7 mouse cellular contexts compared by ENCODE assay signal in the genomic region with DNA sequence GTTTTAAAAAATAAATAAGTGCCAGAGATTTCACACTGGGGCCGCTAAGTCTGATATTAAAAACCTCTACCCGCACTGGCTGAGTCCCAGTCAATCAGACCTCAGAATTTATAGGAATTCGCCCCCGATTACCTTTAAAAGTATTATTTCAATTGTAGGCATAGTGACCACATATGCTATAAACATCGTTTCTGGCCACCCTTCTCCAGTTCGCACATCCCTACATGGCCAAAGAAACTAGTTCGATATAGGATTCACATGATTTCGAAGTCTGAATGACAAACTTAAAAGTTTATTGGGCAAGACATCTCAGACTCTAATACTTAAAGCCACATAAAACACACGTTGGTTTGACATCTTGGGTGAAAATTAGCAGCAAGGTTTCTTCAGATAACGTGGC. TPM values are rescaled to one million over a fixed set of nuclear protein-coding genes. Genes with fewer than 3 reads are reported as not detected.
DNase-seq lines count a peak whose midpoint lies in the region; ATAC-seq and TF ChIP-seq lines count a peak whose summit lies in the region.

No protein-coding gene starts in this region.

- 5% methylated on average over 10 of the region's 10 CpGs for WGBS in lung, embryonic 15.5 days
- WGBS in heart, postnatal 0 days, result 9% methylated on average over 10 of the region's 10 CpGs
- WGBS in liver, embryonic 12.5 days (ENCODE audit: insufficient replicate concordance), result 6% methylated on average over 10 of the region's 10 CpGs
- 7% methylated on average over 10 of the region's 10 CpGs for WGBS in stomach, postnatal 0 days
- 9% methylated on average over 10 of the region's 10 CpGs for WGBS in thymus, adult 2 months

- H3K4me2 ChIP-seq in lung, embryonic 15.5 days, result peak overlapping the region; percentile 96
- H3K4me2 ChIP-seq in heart, postnatal 0 days (ENCODE audit: low read depth, low read length), result peak overlapping the region; percentile 93
- peak overlapping the region; percentile 73 for H3K4me2 ChIP-seq in liver, embryonic 12.5 days
- peak overlapping the region; percentile 90 for H3K4me2 ChIP-seq in stomach, postnatal 0 days (replicated peaks; ENCODE audit: low read depth)

- no peak for TF ChIP-seq POLR2A in thymus, adult 2 months (IDR thresholded peaks at IDR 0.05; ENCODE audit: control insufficient read depth, extremely low read depth, insufficient read depth, low read length, poor library complexity)

- H3K27me3 ChIP-seq in lung, embryonic 15.5 days, result peaks cover 89% of the 10 kb centered on the region
- peaks cover 11% of the 10 kb centered on the region; the same call in 1 of the 2 replicates for H3K27me3 ChIP-seq in heart, postnatal 0 days (ENCODE audit: control insufficient read depth, insufficient read depth, low read length)
- peaks cover 90% of the 10 kb centered on the region for H3K27me3 ChIP-seq in liver, embryonic 12.5 days (replicated peaks)
- peaks cover 26% of the 10 kb centered on the region for H3K27me3 ChIP-seq in stomach, postnatal 0 days (ENCODE audit: control insufficient read depth, insufficient read depth, low read length)
- H3K27me3 ChIP-seq in thymus, adult 2 months (ENCODE audit: control insufficient read depth, insufficient read depth, low read length), result peaks cover 32% of the 10 kb centered on the region

- DNase-seq in lung, postnatal 10 days, result no peak
- DNase-seq in heart, postnatal 0 days (ENCODE audit: low spot score), result no peak
- DNase-seq in stomach, postnatal 0 days (ENCODE audit: low spot score), result no peak
- no peak for DNase-seq in gastrocnemius, adult 18-20 months (ENCODE audit: low spot score)
- DNase-seq in thymus, adult 2 months, result no peak

- TF ChIP-seq CTCF in heart, postnatal 0 days (IDR thresholded peaks at IDR 0.05; ENCODE audit: low read depth), result no peak
- TF ChIP-seq CTCF in stomach, postnatal 0 days (IDR thresholded peaks at IDR 0.05; ENCODE audit: low read depth), result no peak
- no peak for TF ChIP-seq CTCF in thymus, adult 2 months (IDR thresholded peaks at IDR 0.05; ENCODE audit: borderline replicate concordance, control insufficient read depth, extremely low read depth, insufficient read depth, low read length, poor library complexity)

- no peaks in the 10 kb centered on the region for H3K9me3 ChIP-seq in lung, embryonic 15.5 days
- no peaks in the 10 kb centered on the region for H3K9me3 ChIP-seq in heart, postnatal 0 days (replicated peaks; ENCODE audit: control insufficient read depth, low read length)
- H3K9me3 ChIP-seq in liver, embryonic 12.5 days (replicated peaks), result no peaks in the 10 kb centered on the region
- no peaks in the 10 kb centered on the region for H3K9me3 ChIP-seq in stomach, postnatal 0 days (ENCODE audit: control insufficient read depth, low read length)

- no peak for TF ChIP-seq EP300 in heart, postnatal 0 days (IDR thresholded peaks at IDR 0.05; ENCODE audit: low read depth)
- no peak for TF ChIP-seq EP300 in stomach, postnatal 0 days (optimal IDR thresholded peaks at IDR 0.05)

- H3K36me3 ChIP-seq in lung, embryonic 15.5 days, result no peaks in the 10 kb centered on the region
- H3K36me3 ChIP-seq in heart, postnatal 0 days (replicated peaks; ENCODE audit: control insufficient read depth, insufficient read depth, low read length), result no peaks in the 10 kb centered on the region
- H3K36me3 ChIP-seq in liver, embryonic 12.5 days, result no peaks in the 10 kb centered on the region
- no peaks in the 10 kb centered on the region for H3K36me3 ChIP-seq in stomach, postnatal 0 days (ENCODE audit: control insufficient read depth, insufficient read depth, low read length)
- no peaks in the 10 kb centered on the region for H3K36me3 ChIP-seq in thymus, adult 2 months (ENCODE audit: control insufficient read depth, insufficient read depth, low read length)

- no peak for ATAC-seq in lung, embryonic 15.5 days (ENCODE audit: borderline replicate concordance, extremely low read depth, low FRiP score, low TSS enrichment)
- no peak for ATAC-seq in heart, postnatal 0 days (ENCODE audit: insufficient read depth, low read depth)
- ATAC-seq in liver, embryonic 12.5 days, result no peak
- ATAC-seq in stomach, postnatal 0 days (ENCODE audit: low FRiP score, low TSS enrichment), result no peak

- H3K27ac ChIP-seq in lung, embryonic 15.5 days, result no peak overlapping the region
- 0 out of 2 replicates have a peak overlapping the region, but pooled peaks have one; percentile 98 for H3K27ac ChIP-seq in heart, postnatal 0 days (ENCODE audit: low read depth)
- 0 out of 2 replicates have a peak overlapping the region, but pooled peaks have one; percentile 10 for H3K27ac ChIP-seq in liver, embryonic 12.5 days
- H3K27ac ChIP-seq in stomach, postnatal 0 days (replicated peaks), result no peak overlapping the region
- H3K27ac ChIP-seq in thymus, adult 2 months (ENCODE audit: control insufficient read depth, insufficient read depth, low read length), result no peak overlapping the region

- peak overlapping the region; percentile 63 for H3K4me3 ChIP-seq in lung, embryonic 15.5 days
- H3K4me3 ChIP-seq in heart, postnatal 0 days (ENCODE audit: low read depth, low read length), result peak overlapping the region; percentile 88
- peak overlapping the region; percentile 62 for H3K4me3 ChIP-seq in liver, embryonic 12.5 days
- H3K4me3 ChIP-seq in stomach, postnatal 0 days (ENCODE audit: low read depth, low read length), result peak overlapping the region; percentile 52; the same call in 1 of the 2 replicates
- no peak overlapping the region for H3K4me3 ChIP-seq in thymus, adult 2 months (ENCODE audit: control insufficient read depth, insufficient read depth, low read length)

- H3K4me1 ChIP-seq in lung, embryonic 15.5 days, result peaks cover 55% of the 10 kb centered on the region
- H3K4me1 ChIP-seq in heart, postnatal 0 days (ENCODE audit: control insufficient read depth, insufficient read depth), result no peaks in the 10 kb centered on the region
- H3K4me1 ChIP-seq in liver, embryonic 12.5 days, result peaks cover 53% of the 10 kb centered on the region
- peaks cover 13% of the 10 kb centered on the region for H3K4me1 ChIP-seq in stomach, postnatal 0 days (replicated peaks; ENCODE audit: control insufficient read depth, insufficient read depth)
- H3K4me1 ChIP-seq in thymus, adult 2 months (replicated peaks; ENCODE audit: control insufficient read depth, insufficient read depth, low read length), result no peaks in the 10 kb centered on the region

- no peak overlapping the region for H3K9ac ChIP-seq in lung, embryonic 15.5 days
- peak overlapping the region; percentile 92 for H3K9ac ChIP-seq in heart, postnatal 0 days (replicated peaks; ENCODE audit: low read depth, low read length)
- peak overlapping the region; percentile 4; the same call in 1 of the 2 replicates for H3K9ac ChIP-seq in liver, embryonic 12.5 days
- no peak overlapping the region for H3K9ac ChIP-seq in stomach, postnatal 0 days (ENCODE audit: low read length)

RNA-seq across cellular contexts. Expression of a gene that starts 0.8 kb away (rescaled TPM):
- 1.8 and 2.0 TPM in 2 replicates for polyA plus RNA-seq in lung, embryonic 15.5 days (2015; fragmentation: Nextera tagmentation; extraction: Ambion mirVana)
- total RNA-seq in heart, postnatal 0 days (2014; rRNA removed; ENCODE audit: low replicate concordance), result 23.1 and 31.5 TPM in 2 replicates
- polyA plus RNA-seq in heart, postnatal 0 days (2015; fragmentation: Nextera tagmentation; extraction: Ambion mirVana), result 17.3 and 17.8 TPM in 2 replicates
- 7.6 TPM in 2 replicates for polyA plus RNA-seq in liver, embryonic 12.5 days (2016; fragmentation: Nextera tagmentation; extraction: Ambion mirVana)
- 0.40 and 0.54 TPM in 2 replicates for polyA plus RNA-seq in stomach, postnatal 0 days (2015; fragmentation: Nextera tagmentation; extraction: Ambion mirVana)
- total RNA-seq in gastrocnemius, adult 18-20 months (2021), result 1 to 10 TPM; 2.1 to 3.0 TPM
- 0.43 and 0.71 TPM in 2 replicates for polyA plus RNA-seq in thymus, adult 2 months (2012; rRNA removed)

Comparison
In these comparisons a context has a peak if more than half of its experiments do, and no peak if none do; other contexts are left out.
1. H3K27ac ChIP-seq: peak in heart, postnatal 0 days (single experiment) and liver, embryonic 12.5 days (single experiment); none in lung, embryonic 15.5 days (single experiment), stomach, postnatal 0 days (single experiment) and thymus, adult 2 months (single experiment).
2. H3K9ac ChIP-seq: peak in heart, postnatal 0 days (single experiment) and liver, embryonic 12.5 days (single experiment); none in lung, embryonic 15.5 days (single experiment) and stomach, postnatal 0 days (single experiment).
3. Peak in every context shown above with its lines, with median percentiles within 50 percentile points of each other: H3K4me2 ChIP-seq.